Mouse (Mus musculus): ENCODE results near the gene Pts. TPM values are rescaled to one million over a fixed set of nuclear protein-coding genes. Genes with fewer than 3 reads are reported as not detected.

The Pts gene
- total RNA-seq, 2 experiments from 2014 or later = 10.4 to 11.9 TPM

DNA sequence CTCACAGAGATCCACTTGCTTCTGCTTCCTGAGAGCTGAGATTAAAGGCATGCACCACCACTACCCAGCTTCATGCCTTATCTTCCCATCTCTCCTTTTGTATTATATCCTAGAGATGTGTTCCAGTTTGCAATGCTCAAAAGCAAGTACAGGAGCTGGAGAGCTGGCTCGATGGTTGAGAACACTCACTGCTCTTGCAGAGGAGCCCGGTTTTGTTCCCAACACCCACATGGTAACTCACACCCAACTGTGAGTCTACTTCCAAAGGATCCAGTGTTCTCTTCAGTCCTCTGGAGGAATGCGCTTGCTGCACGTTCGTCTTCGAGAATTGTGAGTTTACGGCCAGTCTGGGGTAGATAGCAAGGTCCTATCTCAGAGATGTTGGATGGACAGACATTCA is 53.2 kb downstream of the Pts start:
- Histone ChIP-seq H3K4me3 (no peak overlapping the region), H3K27ac (no peak overlapping the region)
- no peak for DNase-seq
- TF ChIP-seq CTCF (IDR thresholded peaks at IDR 0.05) = no peak
- intact Hi-C loops (cut with DNase I) = no loop called here

Other genes with a start within 250 kb of the Pts start
- gene Rpl10-ps3, start 183.8 kb downstream of the Pts start, total RNA-seq (2021) = 100 to 1,000 TPM; 492 to 547 TPM
- gene Plet1, start 34.2 kb downstream of the Pts start, total RNA-seq (2021) = under 1 TPM in 1 of 2 experiments, not detected in 1; 0.36 TPM
- 1 to 10 TPM in 1 of 2 experiments, under 1 TPM in 1; 0.87 to 1.0 TPM for gene Il18, start 26.1 kb upstream of the Pts start, total RNA-seq (2021)
- gene Bco2, start 26.5 kb upstream of the Pts start, total RNA-seq (2021) = under 1 TPM; 0.26 to 0.45 TPM
- not detected for gene Tex12, start 32.6 kb upstream of the Pts start, total RNA-seq (2021)
- gene Sdhd, start 75.1 kb upstream of the Pts start, total RNA-seq (2021) = 100 to 1,000 TPM; 269 to 419 TPM
- 100 to 1,000 TPM; 211 to 231 TPM for gene Timm8b, start 75.2 kb upstream of the Pts start, total RNA-seq (2021)
- under 1 TPM; 0.53 to 0.61 TPM for gene Pih1d2, start 88.6 kb upstream of the Pts start, total RNA-seq (2021)
- 10 to 100 TPM; 11.1 to 11.7 TPM for gene Nkapd1, start 88.7 kb upstream of the Pts start, total RNA-seq (2021)
- gene Dlat, start 131.1 kb upstream of the Pts start, total RNA-seq (2021) = 100 to 1,000 TPM; 170 to 247 TPM
- gene Dixdc1, start 210.8 kb upstream of the Pts start, total RNA-seq (2021) = 1 to 10 TPM; 2.6 to 4.7 TPM
- 1 to 10 TPM; 2.4 to 6.5 TPM for gene 2310030G06Rik, start 217.8 kb upstream of the Pts start, total RNA-seq (2021)
- gene Cryab, start 222.6 kb upstream of the Pts start, total RNA-seq (2021) = 1,000 to 10,000 TPM in 1 of 2 experiments, 100 to 1,000 TPM in 1; 885 to 2,545 TPM
- 100 to 1,000 TPM; 123 to 143 TPM for gene Hspb2, start 223.6 kb upstream of the Pts start, total RNA-seq (2021)
- gene Fdxacb1, start 239.5 kb upstream of the Pts start, total RNA-seq (2021) = 1 to 10 TPM; 3.4 to 3.9 TPM
- 10 to 100 TPM in 1 of 2 experiments, 1 to 10 TPM in 1; 7.8 to 11.2 TPM for gene Alg9, start 246.3 kb upstream of the Pts start, total RNA-seq (2021)
- gene 1110032A03Rik, start 246.8 kb upstream of the Pts start, total RNA-seq (2021) = 10 to 100 TPM; 10.4 to 11.2 TPM